Mouse (Mus musculus) midbrain, embryonic 10.5 days (tissue): ENCODE results near the gene Creld2. TPM values are rescaled to one million over a fixed set of nuclear protein-coding genes. Genes with fewer than 3 reads are reported as not detected.

Experiments
- DNase-seq: peaks from one replicate; pipeline ENCODE4 v3.0.0-alpha.2; 2017; ENCODE audit warnings: low spot score
- H3K27ac ChIP-seq: fragments of 300-500 bp; sonication (generic); replicated peaks from 2 replicates; pipeline ENCODE4 v1.5.1; 2016; ENCODE audit warnings: mild to moderate bottlenecking
- H3K27me3 ChIP-seq: fragments of 300-500 bp; sonication (generic); 2 replicates; pipeline ENCODE4 v1.6.1; 2016; ENCODE audit warnings: low read depth, mild to moderate bottlenecking; ENCODE audit not compliant: poor library complexity, severe bottlenecking
- H3K36me3 ChIP-seq: fragments of 300-500 bp; sonication (generic); 2 replicates; pipeline ENCODE4 v1.6.1; 2016; ENCODE audit warnings: mild to moderate bottlenecking, moderate library complexity
- H3K4me1 ChIP-seq: fragments of 300-500 bp; sonication (generic); 2 replicates; pipeline ENCODE4 v1.6.1; 2016
- H3K4me3 ChIP-seq: fragments of 300-500 bp; sonication (generic); 2 replicates; pipeline ENCODE4 v1.5.1; 2016; ENCODE audit warnings: mild to moderate bottlenecking, moderate library complexity
- H3K9me3 ChIP-seq: fragments of 300-500 bp; sonication (generic); replicated peaks from 2 replicates; pipeline ENCODE4 v1.6.1; 2016; ENCODE audit warnings: mild to moderate bottlenecking
- WGBS: fragments of 180-500 bp; shearing (Covaris S2); methylation state at CpG from one replicate; pipeline ENCODE4 v1.1.7; 2016; 5-methylcytosine and 5-hydroxymethylcytosine counted together
- polyA plus RNA-seq: library from polyadenylated mRNA; unstranded; fragments of >200 nt; fragmentation: Nextera tagmentation; extraction: Ambion mirVana; gene quantifications from 2 replicates; pipeline ENCODE4 v1.2.1, GENCODE M21; 2016

Creld2 gene
- polyA plus RNA-seq, 1 experiment from 2014 or later = 110 TPM

GRCm38 (mm10) chr15:88867368-88868023, 48.0 kb downstream of the Creld2 start:
- no peak for DNase-seq
- Histone ChIP-seq H3K36me3 (peaks cover 41% of the 10 kb centered on the region), H3K27ac (peak overlapping the region; percentile 50), H3K9me3 (0 out of 2 replicates have a peak, but pooled peaks cover 7% of the 10 kb centered on the region), H3K4me3 (no peak overlapping the region), H3K4me1 (peaks cover 58% of the 10 kb centered on the region), H3K27me3 (no peaks in the 10 kb centered on the region)
- 43% methylated on average over 5 of the region's 5 CpGs for WGBS

GRCm38 (mm10) chr15:88868024-88868742, 48.7 kb downstream of the Creld2 start:
- Histone ChIP-seq H3K36me3 (peaks cover 41% of the 10 kb centered on the region), H3K4me1 (peaks cover 51% of the 10 kb centered on the region), H3K9me3 (0 out of 2 replicates have a peak, but pooled peaks cover 7% of the 10 kb centered on the region), H3K27ac (peak overlapping the region; percentile 50; the same call in 1 of the 2 replicates), H3K4me3 (no peak overlapping the region), H3K27me3 (no peaks in the 10 kb centered on the region)
- 92% methylated on average over 6 of the region's 6 CpGs for WGBS
- DNase-seq = no peak

GRCm38 (mm10) chr15:88870418-88871185, 51.2 kb downstream of the Creld2 start:
- no peak for DNase-seq
- Histone ChIP-seq H3K9me3 (0 out of 2 replicates have a peak, but pooled peaks cover 7% of the 10 kb centered on the region), H3K27ac (no peak overlapping the region), H3K4me1 (peaks cover 29% of the 10 kb centered on the region), H3K4me3 (no peak overlapping the region), H3K36me3 (peaks cover 23% of the 10 kb centered on the region), H3K27me3 (peaks cover 8% of the 10 kb centered on the region)
- WGBS = 74% methylated on average over 5 of the region's 5 CpGs

- H3K27ac ChIP-seq = no peak overlapping the region
- 81% methylated on average over 3 of the region's 3 CpGs for WGBS
- DNase-seq = no peak
Observed at GRCm38 (mm10) chr15:88874061-88874460, 54.6 kb downstream of the Creld2 start.

GRCm38 (mm10) chr15:88874477-88874876, 55.0 kb downstream of the Creld2 start:
- DNase-seq = no peak
- Histone ChIP-seq H3K27ac (no peak overlapping the region), H3K27me3 (peaks cover 13% of the 10 kb centered on the region), H3K9me3 (no peaks in the 10 kb centered on the region), H3K4me1 (peaks cover 12% of the 10 kb centered on the region), H3K36me3 (no peaks in the 10 kb centered on the region), H3K4me3 (no peak overlapping the region)
- 88% methylated on average over 6 of the region's 6 CpGs for WGBS

More at GRCm38 (mm10) chr15:88874061-88874460, 54.6 kb downstream of the Creld2 start:
- H3K4me3 ChIP-seq = no peak overlapping the region
- H3K9me3 ChIP-seq = no peaks in the 10 kb centered on the region
- H3K36me3 ChIP-seq = no peaks in the 10 kb centered on the region
- H3K4me1 ChIP-seq = peaks cover 12% of the 10 kb centered on the region
- peaks cover 13% of the 10 kb centered on the region for H3K27me3 ChIP-seq

- DNase-seq = no peak
- no peaks in the 10 kb centered on the region for H3K36me3 ChIP-seq
- H3K4me3 ChIP-seq = 0 out of 2 replicates have a peak overlapping the region, but pooled peaks have one; percentile 37
- 33% methylated on average over 10 of the region's 10 CpGs for WGBS
- peaks cover 13% of the 10 kb centered on the region for H3K27me3 ChIP-seq
- no peaks in the 10 kb centered on the region for H3K9me3 ChIP-seq
- H3K4me1 ChIP-seq = peaks cover 12% of the 10 kb centered on the region
- H3K27ac ChIP-seq = no peak overlapping the region
Observed at GRCm38 (mm10) chr15:88875625-88876081, 56.2 kb downstream of the Creld2 start.

Other genes with a start within 250 kb of the Creld2 start
- not detected in 2 replicates for gene Zdhhc25, start 219.3 kb upstream of the Creld2 start, polyA plus RNA-seq
- gene Brd1, start 85.4 kb upstream of the Creld2 start, polyA plus RNA-seq = 19.6 and 19.9 TPM in 2 replicates
- gene Zbed4, start 68.0 kb upstream of the Creld2 start, polyA plus RNA-seq = 37.4 and 41.3 TPM in 2 replicates
- gene Alg12, start 328 bp upstream of the Creld2 start, polyA plus RNA-seq = 11.7 and 11.9 TPM in 2 replicates
- gene Pim3, start 42.5 kb downstream of the Creld2 start, polyA plus RNA-seq = 36.9 TPM in 2 replicates
- not detected in 2 replicates for gene Ttll8, start 134.8 kb downstream of the Creld2 start, polyA plus RNA-seq
- gene Mlc1, start 159.4 kb downstream of the Creld2 start, polyA plus RNA-seq = 4.5 and 4.9 TPM in 2 replicates
- not detected in 2 replicates for gene Mov10l1, start 163.3 kb downstream of the Creld2 start, polyA plus RNA-seq
- gene Panx2, start 240.1 kb downstream of the Creld2 start, polyA plus RNA-seq = 0.28 and 0.47 TPM in 2 replicates